Mouse (Mus musculus): ENCODE results near the gene Dlg2.

DNA sequence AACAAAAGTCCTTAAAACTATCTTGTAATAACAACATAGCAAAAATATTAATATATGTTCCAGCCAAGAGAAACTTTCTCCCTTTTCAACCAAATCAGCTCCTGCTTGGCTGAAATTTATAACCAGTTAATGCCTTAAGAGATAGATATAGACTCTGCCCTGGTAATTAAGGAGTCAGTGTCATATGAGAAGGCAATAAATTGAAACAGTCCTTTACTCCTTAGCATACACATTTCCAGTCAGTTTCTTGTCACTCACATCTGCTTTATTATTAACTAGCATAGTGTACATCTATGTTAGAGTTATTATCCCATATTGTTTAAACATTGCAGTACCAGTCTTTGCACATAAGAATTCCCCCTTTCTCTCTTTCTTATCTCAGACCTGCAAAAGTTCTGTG lies 1197.9 kb downstream of the Dlg2 start:
- TF ChIP-seq CTCF (IDR thresholded peaks at IDR 0.05; ENCODE audit: insufficient read depth, low read length) = no peak
- TF ChIP-seq POLR2A (IDR thresholded peaks at IDR 0.05; ENCODE audit: borderline replicate concordance, extremely low read depth, low read depth, low read length) = no peak
